Mouse (Mus musculus): ENCODE data around the gene Dxo. TPM values are rescaled to one million over a fixed set of nuclear protein-coding genes. Genes with fewer than 3 reads are reported as not detected.
A peak's percentile ranks its signal among the peaks of the same experiment; 100 is the strongest.
"Not testable (repeated sequence)": the region's sequence is repeated elsewhere in the genome, so short reads cannot be mapped to it uniquely, and the experiment has no call there.

Gene Dxo
- polyA plus RNA-seq, 1 experiment from 2014 or later = 15.8 TPM

- no peaks in the 10 kb centered on the region for H3K79me2 ChIP-seq (ENCODE audit: inconsistent target)
- WGBS (ENCODE audit: missing documents) = 90% methylated on average over 6 of the region's 6 CpGs
- no peaks in the 10 kb centered on the region for H3K36me3 ChIP-seq (ENCODE audit: inconsistent target)
- H3K4me3 ChIP-seq (ENCODE audit: inconsistent target) = no peak overlapping the region
- no peak overlapping the region for H3K27ac ChIP-seq
Measured at GRCm38 (mm10) chr17:34808599-34809205, 28.1 kb upstream of the Dxo start.

GRCm38 (mm10) chr17:34810411-34810810 is 26.4 kb upstream of the Dxo start:
- not testable (repeated sequence) for H3K36me3 ChIP-seq (ENCODE audit: inconsistent target); H3K79me2 ChIP-seq (ENCODE audit: inconsistent target); H3K27ac ChIP-seq; H3K4me3 ChIP-seq (ENCODE audit: inconsistent target)
- WGBS (ENCODE audit: missing documents) = 85% methylated on average over 5 of the region's 5 CpGs

- H3K79me2 ChIP-seq (ENCODE audit: inconsistent target); H3K27ac ChIP-seq; H3K36me3 ChIP-seq (ENCODE audit: inconsistent target); H3K4me3 ChIP-seq (ENCODE audit: inconsistent target): not testable (repeated sequence)
- 86% methylated on average over 4 of the region's 8 CpGs for WGBS (ENCODE audit: missing documents)
Measured at GRCm38 (mm10) chr17:34810811-34811210, 26.0 kb upstream of the Dxo start.

- Histone ChIP-seq H3K27ac (no peak overlapping the region), H3K4me3 (ENCODE audit: inconsistent target) (no peak overlapping the region), H3K79me2 (ENCODE audit: inconsistent target) (no peaks in the 10 kb centered on the region), H3K36me3 (ENCODE audit: inconsistent target) (no peaks in the 10 kb centered on the region)
- WGBS (ENCODE audit: missing documents) = 83% methylated on average over 13 of the region's 15 CpGs
Measured at GRCm38 (mm10) chr17:34811275-34811674, 25.5 kb upstream of the Dxo start.

- H3K27ac ChIP-seq; H3K36me3 ChIP-seq (ENCODE audit: inconsistent target); H3K4me3 ChIP-seq (ENCODE audit: inconsistent target); H3K79me2 ChIP-seq (ENCODE audit: inconsistent target): not testable (repeated sequence)
- 66% methylated on average over 8 of the region's 12 CpGs for WGBS (ENCODE audit: missing documents)
Measured at GRCm38 (mm10) chr17:34813747-34814146, 23.1 kb upstream of the Dxo start.

GRCm38 (mm10) chr17:34814818-34815370 is 21.9 kb upstream of the Dxo start:
- Histone ChIP-seq H3K27ac (no peak overlapping the region), H3K36me3 (ENCODE audit: inconsistent target) (no peaks in the 10 kb centered on the region), H3K79me2 (ENCODE audit: inconsistent target) (no peaks in the 10 kb centered on the region), H3K4me3 (ENCODE audit: inconsistent target) (no peak overlapping the region)
- WGBS (ENCODE audit: missing documents) = 87% methylated on average over 7 of the region's 7 CpGs

- Histone ChIP-seq H3K36me3 (ENCODE audit: inconsistent target) (peaks cover 67% of the 10 kb centered on the region), H3K79me2 (ENCODE audit: inconsistent target) (peaks cover 29% of the 10 kb centered on the region)
- WGBS (ENCODE audit: missing documents) = 100% methylated on average over 1 of the region's 1 CpGs
- H3K27ac ChIP-seq; H3K4me3 ChIP-seq (ENCODE audit: inconsistent target): not testable (repeated sequence)
Measured at GRCm38 (mm10) chr17:34830776-34831175, 6.0 kb upstream of the Dxo start.

GRCm38 (mm10) chr17:34836155-34836855 is 514 bp upstream of the Dxo start:
- Histone ChIP-seq H3K36me3 (ENCODE audit: inconsistent target) (peaks cover 43% of the 10 kb centered on the region), H3K27ac (peak overlapping the region; percentile 65), H3K79me2 (ENCODE audit: inconsistent target) (peaks cover 52% of the 10 kb centered on the region), H3K4me3 (ENCODE audit: inconsistent target) (peak overlapping the region; percentile 96)
- WGBS (ENCODE audit: missing documents) = 9% methylated on average over 46 of the region's 48 CpGs

- H3K79me2 ChIP-seq (ENCODE audit: inconsistent target) = peaks cover 52% of the 10 kb centered on the region
- H3K36me3 ChIP-seq (ENCODE audit: inconsistent target) = peaks cover 47% of the 10 kb centered on the region
- H3K27ac ChIP-seq = peak overlapping the region; percentile 50
- WGBS (ENCODE audit: missing documents) = 49% methylated on average over 43 of the region's 43 CpGs
- peak overlapping the region; percentile 96 for H3K4me3 ChIP-seq (ENCODE audit: inconsistent target)
Measured at GRCm38 (mm10) chr17:34837464-34838324, 875 bp downstream of the Dxo start.

- H3K79me2 ChIP-seq (ENCODE audit: inconsistent target) = peaks cover 43% of the 10 kb centered on the region
- no peak overlapping the region for H3K27ac ChIP-seq
- peaks cover 51% of the 10 kb centered on the region for H3K36me3 ChIP-seq (ENCODE audit: inconsistent target)
- 94% methylated on average over 7 of the region's 7 CpGs for WGBS (ENCODE audit: missing documents)
- H3K4me3 ChIP-seq (ENCODE audit: inconsistent target) = no peak overlapping the region
Measured at GRCm38 (mm10) chr17:34838785-34839184, 2.0 kb downstream of the Dxo start.

- Histone ChIP-seq H3K79me2 (ENCODE audit: inconsistent target) (peaks cover 23% of the 10 kb centered on the region), H3K4me3 (ENCODE audit: inconsistent target) (no peak overlapping the region), H3K36me3 (ENCODE audit: inconsistent target) (peaks cover 71% of the 10 kb centered on the region), H3K27ac (no peak overlapping the region)
- WGBS (ENCODE audit: missing documents) = 87% methylated on average over 6 of the region's 6 CpGs
Measured at GRCm38 (mm10) chr17:34840736-34841307, 4.0 kb downstream of the Dxo start.

GRCm38 (mm10) chr17:34844884-34845283 is 8.1 kb downstream of the Dxo start:
- no peak overlapping the region for H3K4me3 ChIP-seq (ENCODE audit: inconsistent target)
- peaks cover 82% of the 10 kb centered on the region for H3K36me3 ChIP-seq (ENCODE audit: inconsistent target)
- no peak overlapping the region for H3K27ac ChIP-seq
- H3K79me2 ChIP-seq (ENCODE audit: inconsistent target) = peaks cover 12% of the 10 kb centered on the region; the same call in 1 of the 2 replicates
- WGBS (ENCODE audit: missing documents) = 93% methylated on average over 12 of the region's 13 CpGs

- WGBS (ENCODE audit: missing documents) = 93% methylated on average over 6 of the region's 6 CpGs
- no peak overlapping the region for H3K27ac ChIP-seq
- H3K36me3 ChIP-seq (ENCODE audit: inconsistent target) = peaks cover 61% of the 10 kb centered on the region
Measured at GRCm38 (mm10) chr17:34847192-34847591, 10.4 kb downstream of the Dxo start.

GRCm38 (mm10) chr17:34847615-34848014 is 10.8 kb downstream of the Dxo start:
- 92% methylated on average over 7 of the region's 7 CpGs for WGBS (ENCODE audit: missing documents)
- Histone ChIP-seq H3K79me2 (ENCODE audit: inconsistent target) (peaks cover 22% of the 10 kb centered on the region; the same call in 1 of the 2 replicates), H3K36me3 (ENCODE audit: inconsistent target) (peaks cover 61% of the 10 kb centered on the region)

More at GRCm38 (mm10) chr17:34847192-34847591, 10.4 kb downstream of the Dxo start:
- Histone ChIP-seq H3K4me3 (ENCODE audit: inconsistent target) (no peak overlapping the region), H3K79me2 (ENCODE audit: inconsistent target) (peaks cover 22% of the 10 kb centered on the region; the same call in 1 of the 2 replicates)

More at GRCm38 (mm10) chr17:34847615-34848014, 10.8 kb downstream of the Dxo start:
- Histone ChIP-seq H3K27ac (no peak overlapping the region), H3K4me3 (ENCODE audit: inconsistent target) (no peak overlapping the region)
